Mouse (Mus musculus) cerebellum, postnatal 36 days (tissue): Measurements from ENCODE around the gene Trim3.

ENCODE experiments used
- DNase-seq, 2 experiments: peaks; one replicate each; pipeline ENCODE4 v3.0.0; 2021 to 2022; ENCODE audit warnings: mixed read lengths in 2 of 2

Gene Trim3

GRCm38 (mm10) chr7:105602860-105603623 lies 30.3 kb downstream of the Trim3 start:
- peak; percentile 77 to 78 for DNase-seq

- DNase-seq: no peak
These were observed 43.3 kb downstream of the Trim3 start for GRCm38 (mm10) chr7:105590097-105590496.

GRCm38 (mm10) chr7:105588325-105588912 lies 45.0 kb downstream of the Trim3 start:
- no peak for DNase-seq

DNA sequence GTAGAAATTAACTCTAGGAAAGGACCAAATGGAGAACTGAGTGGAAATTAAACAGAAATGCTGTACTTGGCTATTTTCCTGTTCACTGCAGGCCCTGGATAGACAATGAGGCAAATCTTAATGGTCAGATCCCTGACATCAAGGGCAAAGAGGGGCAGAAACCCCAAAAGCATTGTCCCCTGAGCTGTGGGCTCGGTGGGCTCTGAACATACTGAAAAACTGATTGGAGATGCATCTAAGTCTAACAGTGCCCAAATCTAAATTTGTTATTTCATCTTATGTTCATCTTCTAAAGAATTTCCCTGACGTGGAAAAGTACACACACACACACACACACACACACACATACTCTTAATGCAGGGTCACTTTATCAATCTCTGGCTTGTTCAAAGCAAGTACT lies 51.4 kb downstream of the Trim3 start:
- DNase-seq: no peak

DNA sequence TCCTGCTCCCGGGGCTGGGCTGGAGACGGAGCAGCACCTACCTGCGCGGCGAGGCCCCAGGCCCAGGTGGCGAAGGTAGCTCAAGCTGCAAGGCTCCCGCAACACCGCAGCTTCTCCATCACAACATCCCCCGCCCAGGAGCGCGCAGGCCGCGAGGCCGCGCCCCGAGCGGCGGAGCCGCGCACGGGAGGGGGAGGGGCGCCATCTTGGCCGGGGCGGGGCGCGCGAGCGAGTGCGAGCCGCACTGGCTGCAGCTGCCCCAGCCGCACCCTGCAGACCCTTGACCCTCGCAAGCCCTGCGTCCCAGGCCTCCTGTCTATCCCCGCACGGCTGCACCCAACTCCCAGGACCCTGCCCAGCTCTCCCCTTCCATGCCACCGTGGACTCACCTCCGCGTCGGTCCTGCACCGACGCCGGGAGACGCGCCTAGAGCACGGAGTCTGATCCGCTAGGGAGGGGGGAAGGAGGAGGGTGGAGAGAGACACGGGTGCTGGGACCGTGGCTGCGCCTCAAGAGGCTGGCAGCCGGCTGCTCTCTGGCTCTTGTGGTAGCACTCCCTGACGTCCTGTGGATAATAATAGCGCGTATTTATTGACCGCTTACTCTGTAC lies 52.2 kb downstream of the Trim3 start, which contains the start of gene Apbb1:
Gene Apbb1, minus strand, starts transcription at position 560 of the 610 bp plus-strand sequence.
- peak; percentile 85 to 89 for DNase-seq

DNA sequence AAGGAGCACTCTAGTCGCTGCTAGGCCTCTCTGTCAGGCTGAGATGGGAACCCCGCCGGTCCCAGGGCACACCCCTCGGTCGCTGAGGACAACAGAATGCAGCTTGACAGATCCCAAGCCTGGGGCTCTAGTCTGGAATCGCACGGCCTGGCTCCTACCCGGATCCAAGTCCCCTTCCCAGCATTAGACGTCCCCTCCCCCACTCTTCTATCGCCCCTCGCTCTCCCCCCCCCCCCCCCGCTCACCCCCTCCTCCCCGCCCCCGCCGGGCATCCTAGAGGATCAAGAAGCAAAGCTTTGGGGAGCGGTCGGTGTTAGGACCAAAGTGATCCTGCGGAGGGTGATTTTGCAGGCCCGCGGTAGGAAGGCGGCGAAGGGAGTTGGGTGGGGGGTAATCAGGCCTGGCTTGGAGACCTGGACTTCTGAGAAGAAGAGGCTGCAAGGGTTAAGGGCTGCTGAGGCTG lies 52.7 kb downstream of the Trim3 start:
- peak; percentile 52 to 56 for DNase-seq

DNA sequence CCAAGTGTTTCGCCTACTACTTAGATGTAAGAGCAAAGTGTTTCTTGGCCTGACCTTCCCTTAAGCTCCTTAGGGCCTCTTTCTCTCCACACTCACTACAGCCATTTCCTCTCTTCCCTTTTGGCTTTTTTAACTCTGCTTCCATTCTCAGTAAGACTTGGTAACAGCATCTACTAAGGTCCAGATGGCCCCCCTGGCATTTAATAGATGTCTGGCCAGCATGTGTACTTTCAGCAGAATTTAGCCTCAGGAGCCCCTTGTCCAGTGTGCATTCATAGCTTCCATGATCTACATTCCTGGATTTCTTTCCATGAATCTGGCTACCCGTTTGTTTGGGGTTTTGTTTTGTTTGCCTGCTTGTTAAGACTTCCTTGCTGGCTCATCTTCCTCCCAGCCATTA lies 54.9 kb downstream of the Trim3 start:
- DNase-seq: no peak

DNA sequence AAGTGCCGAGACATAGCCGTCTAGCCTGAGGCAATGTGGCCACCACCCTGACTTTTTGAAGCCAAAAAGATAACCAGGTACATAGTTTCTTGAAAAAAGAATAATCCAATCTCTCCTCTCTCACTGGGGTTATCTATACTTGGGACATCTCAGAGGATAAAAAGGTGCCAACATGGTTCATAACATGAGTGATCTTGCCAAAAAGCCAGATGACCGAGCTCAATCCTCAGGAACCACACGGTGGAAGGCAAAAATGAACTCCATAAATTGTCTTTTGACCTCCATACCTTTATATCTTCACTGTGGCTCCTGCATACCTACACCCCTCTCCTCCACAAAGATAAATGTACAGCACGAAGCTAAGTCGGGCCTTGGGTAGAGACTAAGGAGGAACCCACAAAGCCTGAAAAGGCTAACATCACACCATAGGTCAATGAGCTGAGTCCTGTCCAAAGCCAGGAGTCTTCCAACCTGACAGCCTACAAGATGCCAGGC lies 55.9 kb downstream of the Trim3 start:
- DNase-seq: no peak

- DNase-seq: no peak
These were observed 57.1 kb downstream of the Trim3 start for GRCm38 (mm10) chr7:105576166-105576748.

- DNase-seq: no peak
These were observed 58.8 kb downstream of the Trim3 start for GRCm38 (mm10) chr7:105574537-105574936.

GRCm38 (mm10) chr7:105572949-105573348 lies 60.4 kb downstream of the Trim3 start:
- no peak for DNase-seq

DNA sequence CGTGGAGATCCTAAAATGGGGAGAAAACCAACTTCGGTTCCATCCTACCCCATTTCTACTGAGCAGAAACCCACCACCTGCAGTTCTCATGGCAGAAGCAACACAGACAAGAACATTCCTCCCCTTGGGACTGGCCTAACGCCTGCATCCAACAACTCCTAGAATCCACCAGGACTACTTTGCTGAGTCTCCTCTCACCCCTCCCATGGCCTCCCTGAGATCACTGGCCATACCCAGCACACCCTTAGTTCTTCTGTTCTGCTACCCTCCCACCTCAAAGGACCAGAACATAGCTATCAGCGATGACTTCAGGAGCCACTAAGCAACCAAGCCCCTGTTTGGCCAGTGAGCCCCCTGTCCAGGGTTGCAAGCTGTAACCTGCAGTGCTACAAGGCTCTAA lies 62.6 kb downstream of the Trim3 start:
- no peak for DNase-seq

GRCm38 (mm10) chr7:105569512-105570496 lies 63.6 kb downstream of the Trim3 start:
- DNase-seq: peak; percentile 89 to 92

- DNase-seq: peak; percentile 81 to 86
These were observed 64.3 kb downstream of the Trim3 start for GRCm38 (mm10) chr7:105568988-105569471.

GRCm38 (mm10) chr7:105568583-105568982 lies 64.8 kb downstream of the Trim3 start:
- DNase-seq: peak; percentile 54 to 62

- DNase-seq: no peak
These were observed 68.1 kb downstream of the Trim3 start for GRCm38 (mm10) chr7:105565071-105565836.

- no peak for DNase-seq
These were observed 70.0 kb downstream of the Trim3 start for GRCm38 (mm10) chr7:105563367-105563766.

DNA sequence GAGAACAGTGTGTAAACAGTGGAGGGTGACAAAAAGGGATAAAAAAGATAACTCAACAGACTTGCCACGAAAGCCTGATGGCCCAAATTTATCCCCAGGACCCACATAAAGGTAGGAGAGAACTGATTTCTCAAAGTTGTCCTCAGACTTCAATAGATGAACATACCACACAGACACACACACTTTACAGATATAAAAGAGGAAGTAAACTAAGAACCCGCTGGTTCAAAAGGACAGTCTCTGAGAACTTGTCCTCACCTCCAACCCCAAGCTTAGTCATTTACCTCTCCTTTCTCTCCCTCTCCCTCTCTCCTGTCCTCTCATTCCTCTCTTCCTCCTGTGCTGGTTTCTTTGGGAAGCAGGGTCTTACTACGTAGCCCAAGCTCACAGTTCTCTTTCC lies 71.1 kb downstream of the Trim3 start:
- DNase-seq: no peak

DNA sequence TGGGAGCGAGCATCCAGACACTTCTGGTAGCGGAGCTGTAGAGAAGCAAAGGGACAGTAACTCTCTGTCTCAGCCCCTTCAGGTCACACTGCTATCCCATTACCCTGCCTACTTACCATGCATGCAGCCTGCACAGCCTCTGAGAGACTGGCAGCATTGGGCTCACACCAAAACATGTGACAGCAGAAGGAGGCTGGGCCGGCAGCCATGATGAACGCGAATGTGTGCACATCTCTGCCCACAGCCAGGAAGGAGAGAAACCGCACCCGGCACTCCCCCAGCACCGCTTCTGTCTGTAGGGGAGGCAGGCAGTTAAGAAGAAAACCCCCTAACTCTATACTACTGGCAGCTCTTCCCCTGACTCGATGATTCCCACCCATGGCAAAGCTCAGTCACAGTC lies 74.4 kb downstream of the Trim3 start:
- no peak for DNase-seq

DNA sequence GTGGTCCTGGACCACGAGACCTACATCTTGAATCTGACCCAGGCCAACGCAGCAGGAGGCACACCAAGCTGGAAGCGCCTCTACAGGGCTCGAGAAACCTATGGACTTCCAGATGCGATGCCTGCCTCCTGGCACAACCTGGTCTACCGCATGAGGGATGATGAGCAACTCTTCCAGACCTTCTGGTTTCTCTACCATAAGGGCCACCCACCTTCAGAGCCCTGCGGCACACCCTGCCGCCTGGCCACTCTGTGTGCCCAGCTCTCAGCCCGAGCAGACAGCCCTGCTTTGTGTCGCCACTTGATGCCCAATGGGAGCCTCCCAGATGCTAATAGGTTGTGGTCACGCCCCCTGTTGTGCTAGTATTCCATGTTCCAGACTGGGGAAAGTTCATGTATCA lies 75.7 kb downstream of the Trim3 start:
- peak in 1 of 2 experiments; percentile 35 for DNase-seq

DNA sequence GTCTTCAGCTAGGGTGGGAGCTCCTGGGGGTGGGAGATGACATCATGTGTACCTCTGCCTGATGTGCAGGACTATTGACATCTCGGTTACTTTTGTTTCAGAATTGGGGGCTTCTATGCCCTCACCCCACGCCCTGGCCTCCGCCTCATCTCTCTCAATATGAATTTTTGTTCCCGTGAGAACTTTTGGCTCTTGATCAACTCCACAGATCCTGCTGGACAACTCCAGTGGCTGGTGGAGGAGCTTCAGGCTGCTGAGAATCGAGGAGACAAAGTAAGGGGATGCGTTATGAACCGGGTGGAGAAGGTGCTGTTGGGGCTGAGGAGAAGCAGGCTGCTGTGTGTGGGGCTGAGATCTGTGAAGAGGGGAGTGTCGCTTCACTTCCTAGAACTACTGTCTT lies 77.0 kb downstream of the Trim3 start:
- DNase-seq: peak in 1 of 2 experiments; percentile 21
